Mouse (Mus musculus) midbrain, postnatal 0 days (tissue): ENCODE measurements around the gene Gm17581. TPM values are rescaled to one million over a fixed set of nuclear protein-coding genes. Genes with fewer than 3 reads are reported as not detected.
"Not testable (repeated sequence)": the region's sequence is repeated elsewhere in the genome, so short reads cannot be mapped to it uniquely, and the experiment has no call there.

Source experiments
- ATAC-seq: fragments of 200-750 bp; cut with Nextera tagmentation; 2 replicates; pipeline ENCODE4 v1.8.0; 2017; ENCODE audit warnings: moderate number of reproducible peaks, mild to moderate bottlenecking, moderate TSS enrichment, moderate library complexity; ENCODE audit not compliant: low FRiP score
- DNase-seq: peaks from one replicate; pipeline ENCODE4 v3.0.0-alpha.2; 2015; ENCODE audit warnings: low spot score
- H3K27ac ChIP-seq: fragments of 300-500 bp; sonication (generic); 2 replicates; pipeline ENCODE4 v1.5.1; 2014; ENCODE audit warnings: low read depth, mild to moderate bottlenecking, low read length, mixed read lengths
- H3K27me3 ChIP-seq: fragments of 300-500 bp; sonication (generic); 2 replicates; pipeline ENCODE4 v1.6.1; 2014; ENCODE audit warnings: low read length, control low read depth, mixed read lengths; ENCODE audit not compliant: insufficient read depth
- H3K36me3 ChIP-seq: fragments of 300-500 bp; sonication (generic); 2 replicates; pipeline ENCODE4 v1.6.1; 2014; ENCODE audit warnings: low read length, control low read depth, mixed read lengths; ENCODE audit not compliant: insufficient read depth
- H3K4me1 ChIP-seq: fragments of 300-500 bp; sonication (generic); 2 replicates; pipeline ENCODE4 v1.6.1; 2014; ENCODE audit warnings: mild to moderate bottlenecking, control low read depth, antibody characterized with exemption, low read length, mixed read lengths; ENCODE audit not compliant: insufficient read depth
- H3K4me2 ChIP-seq: fragments of 300-500 bp; sonication (generic); 2 replicates; pipeline ENCODE4 v1.6.1; 2014; ENCODE audit warnings: low read depth, mild to moderate bottlenecking, low read length, mixed read lengths; ENCODE audit not compliant: poor library complexity, severe bottlenecking
- H3K4me3 ChIP-seq: fragments of 300-500 bp; sonication (generic); 2 replicates; pipeline ENCODE4 v1.5.1; 2014; ENCODE audit warnings: low read depth, mild to moderate bottlenecking, low read length, moderate library complexity
- H3K9ac ChIP-seq: fragments of 300-500 bp; sonication (generic); replicated peaks from 2 replicates; pipeline ENCODE4 v1.6.1; 2014; ENCODE audit warnings: mild to moderate bottlenecking, low read length, moderate library complexity, mixed read lengths; ENCODE audit not compliant: poor library complexity, severe bottlenecking
- H3K9me3 ChIP-seq: fragments of 300-500 bp; sonication (generic); 2 replicates; pipeline ENCODE4 v1.6.1; 2016; ENCODE audit warnings: low read length, control low read depth
- CTCF ChIP-seq: IDR thresholded peaks from 2 replicates; pipeline ENCODE4 v1.5.1; 2016; ENCODE audit warnings: antibody characterized with exemption, mild to moderate bottlenecking
- WGBS: fragments of 180-500 bp; shearing (Covaris S2); extraction: QIAGEN DNeasy Blood & Tissue Kit; methylation state at CpG from one replicate; pipeline ENCODE4 v1.1.7; 2014; 5-methylcytosine and 5-hydroxymethylcytosine counted together
- polyA plus RNA-seq: library from polyadenylated mRNA; unstranded; fragments of >200 nt; fragmentation: Nextera tagmentation; extraction: Ambion mirVana; gene quantifications from 2 replicates; pipeline ENCODE4 v1.2.1, GENCODE M21; 2015
- total RNA-seq: library from RNA; depleted of rRNA; stranded (reverse); fragments of >200 nt; gene quantifications from 2 replicates; pipeline ENCODE4 v1.2.3, GENCODE M21; 2014

Gm17581 gene
- total and polyA plus RNA-seq, 2 experiments from 2014 or later: not detected

GRCm38 (mm10) chr2:155701399-155701919, 34.2 kb downstream of the Gm17581 start:
- no peaks in the 10 kb centered on the region for H3K4me1 ChIP-seq
- peaks cover 30% of the 10 kb centered on the region for H3K36me3 ChIP-seq
- H3K27me3 ChIP-seq: no peaks in the 10 kb centered on the region
- H3K4me2 ChIP-seq: no peak overlapping the region
- H3K9ac ChIP-seq: no peak overlapping the region
- H3K9me3 ChIP-seq: no peaks in the 10 kb centered on the region
- no peak for TF ChIP-seq CTCF
- ATAC-seq (no peak), DNase-seq (no peak)
- no peak overlapping the region for H3K27ac ChIP-seq
- no peak overlapping the region for H3K4me3 ChIP-seq
- 92% methylated on average over 19 of the region's 19 CpGs for WGBS

GRCm38 (mm10) chr2:155698443-155698842, 37.2 kb downstream of the Gm17581 start:
- whole genome bisulfite sequencing: 94% methylated on average over 6 of the region's 6 CpGs
- not testable (repeated sequence) for H3K9ac ChIP-seq, H3K9me3 ChIP-seq, DNase-seq, ATAC-seq, H3K27me3 ChIP-seq, H3K4me2 ChIP-seq, H3K4me3 ChIP-seq, H3K27ac ChIP-seq, H3K4me1 ChIP-seq
- H3K36me3 ChIP-seq: peaks cover 20% of the 10 kb centered on the region

GRCm38 (mm10) chr2:155696851-155697250, 38.8 kb downstream of the Gm17581 start:
- Histone ChIP-seq H3K9me3 (no peaks in the 10 kb centered on the region), H3K27me3 (no peaks in the 10 kb centered on the region), H3K4me2 (no peak overlapping the region), H3K27ac (no peak overlapping the region), H3K36me3 (peaks cover 10% of the 10 kb centered on the region), H3K4me3 (no peak overlapping the region), H3K4me1 (no peaks in the 10 kb centered on the region), H3K9ac (no peak overlapping the region)
- ATAC-seq (no peak), DNase-seq (no peak)
- TF ChIP-seq CTCF: no peak
- WGBS: 77% methylated on average over 7 of the region's 7 CpGs

DNA sequence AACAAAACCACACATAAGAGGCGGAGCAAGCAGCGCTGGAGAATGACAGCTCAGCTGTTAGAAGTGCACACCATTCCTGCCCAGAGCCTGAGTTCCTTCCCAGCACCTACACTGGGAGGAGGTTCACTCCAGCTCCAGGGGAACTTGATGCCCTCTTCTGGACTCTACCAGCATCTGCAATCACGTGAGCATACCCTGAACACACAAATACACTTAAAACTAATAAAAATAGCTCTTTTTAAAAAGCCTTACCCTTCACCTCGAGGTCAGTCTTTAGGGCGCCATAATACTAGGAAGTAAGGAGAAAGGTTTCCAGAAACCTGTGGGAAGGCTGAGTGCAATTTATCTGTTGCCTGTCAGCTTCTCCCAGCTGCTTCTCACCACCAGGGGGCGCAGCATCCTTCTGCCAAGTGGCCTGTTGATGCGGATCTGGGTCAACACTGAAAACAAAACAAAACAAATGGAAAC, 39.5 kb downstream of the Gm17581 start:
- no peaks in the 10 kb centered on the region for H3K27me3 ChIP-seq
- peak; percentile 92 for TF ChIP-seq CTCF
- H3K36me3 ChIP-seq: peaks cover 5% of the 10 kb centered on the region
- H3K4me2 ChIP-seq: no peak overlapping the region
- H3K4me1 ChIP-seq: no peaks in the 10 kb centered on the region; the same call in 1 of the 2 replicates
- DNase-seq: peak; percentile 86
- no peaks in the 10 kb centered on the region for H3K9me3 ChIP-seq
- 15% methylated on average over 7 of the region's 7 CpGs for WGBS
- no peak for ATAC-seq
- H3K4me3 ChIP-seq: no peak overlapping the region
- H3K27ac ChIP-seq: no peak overlapping the region
- H3K9ac ChIP-seq: no peak overlapping the region

GRCm38 (mm10) chr2:155695316-155695715, 40.4 kb downstream of the Gm17581 start:
- H3K4me1 ChIP-seq: peaks cover 7% of the 10 kb centered on the region; the same call in 1 of the 2 replicates
- H3K36me3 ChIP-seq: no peaks in the 10 kb centered on the region
- DNase-seq (no peak), ATAC-seq (no peak)
- H3K27ac ChIP-seq: no peak overlapping the region
- WGBS: 72% methylated on average over 3 of the region's 3 CpGs
- no peak overlapping the region for H3K4me3 ChIP-seq
- no peaks in the 10 kb centered on the region for H3K27me3 ChIP-seq
- no peak overlapping the region for H3K9ac ChIP-seq
- no peak overlapping the region for H3K4me2 ChIP-seq
- TF ChIP-seq CTCF: no peak
- H3K9me3 ChIP-seq: no peaks in the 10 kb centered on the region

DNA sequence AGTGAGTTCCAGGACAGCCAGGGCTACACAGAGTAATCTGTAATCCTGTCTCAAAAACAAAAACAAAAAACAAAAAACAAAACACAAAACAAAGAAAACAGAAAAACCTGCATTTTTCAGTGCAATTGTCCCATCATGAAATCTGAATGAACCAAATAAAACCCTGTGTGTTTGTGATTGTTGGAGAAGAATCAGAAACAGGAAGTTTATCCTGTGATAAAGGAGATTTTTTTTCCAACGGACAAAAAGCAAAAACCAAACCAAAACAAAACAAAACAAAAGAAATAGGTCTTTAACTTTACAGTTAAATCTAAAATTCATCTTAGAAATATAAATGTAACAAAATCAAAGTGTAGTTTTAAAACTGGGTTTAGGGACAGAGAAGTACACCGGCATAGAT, 41.1 kb downstream of the Gm17581 start:
- H3K9me3 ChIP-seq: no peaks in the 10 kb centered on the region
- H3K4me2 ChIP-seq: no peak overlapping the region
- H3K27me3 ChIP-seq: no peaks in the 10 kb centered on the region
- WGBS: 75% methylated on average over 2 of the region's 2 CpGs
- TF ChIP-seq CTCF: no peak
- no peak overlapping the region for H3K9ac ChIP-seq
- DNase-seq: no peak
- no peak overlapping the region for H3K4me3 ChIP-seq
- H3K36me3 ChIP-seq: no peaks in the 10 kb centered on the region
- no peak overlapping the region for H3K27ac ChIP-seq
- H3K4me1 ChIP-seq: peaks cover 8% of the 10 kb centered on the region; the same call in 1 of the 2 replicates
- no peak for ATAC-seq
